Mouse (Mus musculus): ENCODE data around the gene Lbp. TPM values are rescaled to one million over a fixed set of nuclear protein-coding genes. Genes with fewer than 3 reads are reported as not detected.

The Lbp gene
- total and polyA plus RNA-seq, 2 experiments from 2014 or later, result 12.8 to 14.0 TPM

GRCm38 (mm10) chr2:158285655-158286054 lies 20.6 kb upstream of the Lbp start:
- Histone ChIP-seq H3K27ac (ENCODE audit: low read depth) (no peak overlapping the region), H3K4me2 (ENCODE audit: low read depth, low read length) (no peak overlapping the region), H3K4me1 (ENCODE audit: control insufficient read depth, insufficient read depth) (no peaks in the 10 kb centered on the region), H3K9me3 (replicated peaks; ENCODE audit: control insufficient read depth, low read length) (no peaks in the 10 kb centered on the region), H3K4me3 (ENCODE audit: low read depth, low read length) (no peak overlapping the region), H3K36me3 (replicated peaks; ENCODE audit: control insufficient read depth, insufficient read depth, low read length) (no peaks in the 10 kb centered on the region), H3K9ac (replicated peaks; ENCODE audit: low read depth, low read length) (no peak overlapping the region), H3K27me3 (ENCODE audit: control insufficient read depth, insufficient read depth, low read length) (no peaks in the 10 kb centered on the region)
- DNase-seq (ENCODE audit: low spot score) (no peak), ATAC-seq (ENCODE audit: insufficient read depth, low read depth) (no peak)
- 76% methylated on average over 5 of the region's 6 CpGs for WGBS
- TF ChIP-seq CTCF (IDR thresholded peaks at IDR 0.05; ENCODE audit: low read depth) (no peak), EP300 (IDR thresholded peaks at IDR 0.05; ENCODE audit: low read depth) (no peak)

GRCm38 (mm10) chr2:158295700-158296099 lies 10.6 kb upstream of the Lbp start:
- peak; percentile 10 for DNase-seq (ENCODE audit: low spot score)

GRCm38 (mm10) chr2:158299203-158299602 lies 7.1 kb upstream of the Lbp start:
- Histone ChIP-seq H3K27ac (ENCODE audit: low read depth) (no peak overlapping the region), H3K36me3 (replicated peaks; ENCODE audit: control insufficient read depth, insufficient read depth, low read length) (no peaks in the 10 kb centered on the region), H3K4me1 (ENCODE audit: control insufficient read depth, insufficient read depth) (peaks cover 7% of the 10 kb centered on the region; the same call in 1 of the 2 replicates), H3K9ac (replicated peaks; ENCODE audit: low read depth, low read length) (no peak overlapping the region), H3K9me3 (replicated peaks; ENCODE audit: control insufficient read depth, low read length) (no peaks in the 10 kb centered on the region), H3K27me3 (ENCODE audit: control insufficient read depth, insufficient read depth, low read length) (no peaks in the 10 kb centered on the region), H3K4me2 (ENCODE audit: low read depth, low read length) (no peak overlapping the region), H3K4me3 (ENCODE audit: low read depth, low read length) (no peak overlapping the region)
- DNase-seq (ENCODE audit: low spot score), result no peak
- 68% methylated on average over 3 of the region's 3 CpGs for WGBS
- TF ChIP-seq CTCF (IDR thresholded peaks at IDR 0.05; ENCODE audit: low read depth), result no peak
- TF ChIP-seq EP300 (IDR thresholded peaks at IDR 0.05; ENCODE audit: low read depth), result no peak
- no peak for ATAC-seq (ENCODE audit: insufficient read depth, low read depth)

More at GRCm38 (mm10) chr2:158295700-158296099, 10.6 kb upstream of the Lbp start:
- Histone ChIP-seq H3K4me3 (ENCODE audit: low read depth, low read length) (no peak overlapping the region), H3K4me2 (ENCODE audit: low read depth, low read length) (no peak overlapping the region), H3K9ac (replicated peaks; ENCODE audit: low read depth, low read length) (no peak overlapping the region), H3K36me3 (replicated peaks; ENCODE audit: control insufficient read depth, insufficient read depth, low read length) (no peaks in the 10 kb centered on the region), H3K27ac (ENCODE audit: low read depth) (no peak overlapping the region), H3K27me3 (ENCODE audit: control insufficient read depth, insufficient read depth, low read length) (no peaks in the 10 kb centered on the region), H3K4me1 (ENCODE audit: control insufficient read depth, insufficient read depth) (peaks cover 7% of the 10 kb centered on the region; the same call in 1 of the 2 replicates), H3K9me3 (replicated peaks; ENCODE audit: control insufficient read depth, low read length) (no peaks in the 10 kb centered on the region)
- 27% methylated on average over 9 of the region's 9 CpGs for WGBS
- ATAC-seq (ENCODE audit: insufficient read depth, low read depth), result peak; percentile 70
- TF ChIP-seq CTCF (IDR thresholded peaks at IDR 0.05; ENCODE audit: low read depth), result no peak
- TF ChIP-seq EP300 (IDR thresholded peaks at IDR 0.05; ENCODE audit: low read depth), result no peak

- no peak overlapping the region for H3K4me3 ChIP-seq (ENCODE audit: low read depth, low read length)
- ATAC-seq (ENCODE audit: insufficient read depth, low read depth), result no peak
- WGBS, result 70% methylated on average over 4 of the region's 4 CpGs
- H3K36me3 ChIP-seq (replicated peaks; ENCODE audit: control insufficient read depth, insufficient read depth, low read length), result no peaks in the 10 kb centered on the region
- H3K9ac ChIP-seq (replicated peaks; ENCODE audit: low read depth, low read length), result no peak overlapping the region
- TF ChIP-seq EP300 (IDR thresholded peaks at IDR 0.05; ENCODE audit: low read depth) (no peak), CTCF (IDR thresholded peaks at IDR 0.05; ENCODE audit: low read depth) (no peak)
- H3K4me2 ChIP-seq (ENCODE audit: low read depth, low read length), result no peak overlapping the region
- no peak overlapping the region for H3K27ac ChIP-seq (ENCODE audit: low read depth)
- no peaks in the 10 kb centered on the region for H3K27me3 ChIP-seq (ENCODE audit: control insufficient read depth, insufficient read depth, low read length)
- H3K4me1 ChIP-seq (ENCODE audit: control insufficient read depth, insufficient read depth), result peaks cover 7% of the 10 kb centered on the region; the same call in 1 of the 2 replicates
- no peak for DNase-seq (ENCODE audit: low spot score)
- no peaks in the 10 kb centered on the region for H3K9me3 ChIP-seq (replicated peaks; ENCODE audit: control insufficient read depth, low read length)
These were observed 6.6 kb upstream of the Lbp start for GRCm38 (mm10) chr2:158299731-158300130.

- ATAC-seq (ENCODE audit: insufficient read depth, low read depth), result no peak
- 67% methylated on average over 3 of the region's 3 CpGs for WGBS
These were observed 3.5 kb upstream of the Lbp start for GRCm38 (mm10) chr2:158302807-158303206.

GRCm38 (mm10) chr2:158306696-158307049 lies 380 bp downstream of the Lbp start:
- 41% methylated on average over 6 of the region's 6 CpGs for WGBS
- Histone ChIP-seq H3K4me1 (ENCODE audit: control insufficient read depth, insufficient read depth) (no peaks in the 10 kb centered on the region), H3K36me3 (replicated peaks; ENCODE audit: control insufficient read depth, insufficient read depth, low read length) (no peaks in the 10 kb centered on the region), H3K4me3 (ENCODE audit: low read depth, low read length) (no peak overlapping the region), H3K27me3 (ENCODE audit: control insufficient read depth, insufficient read depth, low read length) (no peaks in the 10 kb centered on the region), H3K9me3 (replicated peaks; ENCODE audit: control insufficient read depth, low read length) (no peaks in the 10 kb centered on the region), H3K27ac (ENCODE audit: low read depth) (0 out of 2 replicates have a peak overlapping the region, but pooled peaks have one; percentile 39), H3K4me2 (ENCODE audit: low read depth, low read length) (peak overlapping the region; percentile 8; the same call in 1 of the 2 replicates), H3K9ac (replicated peaks; ENCODE audit: low read depth, low read length) (no peak overlapping the region)
- TF ChIP-seq EP300 (IDR thresholded peaks at IDR 0.05; ENCODE audit: low read depth) (no peak), CTCF (IDR thresholded peaks at IDR 0.05; ENCODE audit: low read depth) (no peak)
- DNase-seq (ENCODE audit: low spot score), result no peak
- no peak; the same call in 1 of the 2 replicates for ATAC-seq (ENCODE audit: insufficient read depth, low read depth)

More at GRCm38 (mm10) chr2:158302807-158303206, 3.5 kb upstream of the Lbp start:
- Histone ChIP-seq H3K36me3 (replicated peaks; ENCODE audit: control insufficient read depth, insufficient read depth, low read length) (no peaks in the 10 kb centered on the region), H3K27me3 (ENCODE audit: control insufficient read depth, insufficient read depth, low read length) (no peaks in the 10 kb centered on the region), H3K27ac (ENCODE audit: low read depth) (no peak overlapping the region), H3K4me3 (ENCODE audit: low read depth, low read length) (no peak overlapping the region), H3K4me1 (ENCODE audit: control insufficient read depth, insufficient read depth) (no peaks in the 10 kb centered on the region), H3K4me2 (ENCODE audit: low read depth, low read length) (no peak overlapping the region), H3K9me3 (replicated peaks; ENCODE audit: control insufficient read depth, low read length) (no peaks in the 10 kb centered on the region), H3K9ac (replicated peaks; ENCODE audit: low read depth, low read length) (no peak overlapping the region)
- DNase-seq (ENCODE audit: low spot score), result no peak
- TF ChIP-seq EP300 (IDR thresholded peaks at IDR 0.05; ENCODE audit: low read depth), result no peak
- no peak for TF ChIP-seq CTCF (IDR thresholded peaks at IDR 0.05; ENCODE audit: low read depth)
